Mouse (Mus musculus) layer of hippocampus, postnatal 14 days (tissue): ENCODE measurements around the gene Car14. TPM values are rescaled to one million over a fixed set of nuclear protein-coding genes. Genes with fewer than 3 reads are reported as not detected.
A peak's percentile ranks its signal among the peaks of the same experiment; 100 is the strongest.

ENCODE experiments used
- DNase-seq, 2 experiments: peaks; one replicate each; pipeline ENCODE4 v3.0.0; 2021 to 2022; ENCODE audit warnings: low spot score in 2 of 2, mixed read lengths in 1 of 2
- total RNA-seq, 2 experiments: library from RNA; stranded (reverse); gene quantifications; 2 replicates each; pipeline ENCODE4 v1.2.3; 2021

Gene Car14
- total RNA-seq, 2 experiments from 2014 or later = 6.8 to 11.9 TPM

GRCm38 (mm10) chr3:95893126-95893525 lies 11.4 kb downstream of the Car14 start:
- no peak for DNase-seq

GRCm38 (mm10) chr3:95892066-95893052 lies 12.1 kb downstream of the Car14 start:
- no peak for DNase-seq

- DNase-seq = no peak
These were observed 13.1 kb downstream of the Car14 start, which contains the start of gene BC028528 for GRCm38 (mm10) chr3:95891211-95892065. Gene BC028528 (minus strand): TSS chr3:95892005.

- no peak for DNase-seq
These were observed 14.8 kb downstream of the Car14 start for GRCm38 (mm10) chr3:95889664-95890063.

- DNase-seq = no peak
These were observed 16.9 kb downstream of the Car14 start for GRCm38 (mm10) chr3:95887596-95887995.

GRCm38 (mm10) chr3:95884400-95884799 lies 20.1 kb downstream of the Car14 start:
- no peak for DNase-seq

- DNase-seq = peak; percentile 55 to 82
These were observed 21.6 kb downstream of the Car14 start for GRCm38 (mm10) chr3:95882816-95883425.

- peak; percentile 96 to 98 for DNase-seq
These were observed 22.3 kb downstream of the Car14 start, which contains the start of gene Ciart for GRCm38 (mm10) chr3:95881979-95882815. Gene Ciart (minus strand): TSS chr3:95882251.

GRCm38 (mm10) chr3:95879063-95879462 lies 25.4 kb downstream of the Car14 start:
- DNase-seq = no peak

GRCm38 (mm10) chr3:95872048-95872447 lies 32.4 kb downstream of the Car14 start:
- DNase-seq = no peak

GRCm38 (mm10) chr3:95871392-95871867 lies 33.1 kb downstream of the Car14 start, which contains the start of gene Mrps21:
Gene Mrps21 (minus strand): TSS chr3:95871519.
- peak; percentile 78 to 83 for DNase-seq

- no peak for DNase-seq
These were observed 33.5 kb downstream of the Car14 start for GRCm38 (mm10) chr3:95870976-95871375.

GRCm38 (mm10) chr3:95867408-95867807 lies 37.1 kb downstream of the Car14 start:
- no peak for DNase-seq

- no peak for DNase-seq
These were observed 38.4 kb downstream of the Car14 start for GRCm38 (mm10) chr3:95866071-95866470.

- no peak for DNase-seq
These were observed 38.9 kb downstream of the Car14 start for GRCm38 (mm10) chr3:95865571-95865970.

- DNase-seq = peak; percentile 53 to 77
These were observed 39.4 kb downstream of the Car14 start for GRCm38 (mm10) chr3:95865050-95865449.

GRCm38 (mm10) chr3:95863578-95863977 lies 40.9 kb downstream of the Car14 start:
- no peak for DNase-seq

GRCm38 (mm10) chr3:95861796-95862195 lies 42.7 kb downstream of the Car14 start:
- DNase-seq = peak; percentile 46 to 88

- no peak for DNase-seq
These were observed 43.3 kb downstream of the Car14 start for GRCm38 (mm10) chr3:95861216-95861615.

GRCm38 (mm10) chr3:95860323-95860722 lies 44.2 kb downstream of the Car14 start:
- no peak for DNase-seq
